Mouse (Mus musculus) brain, embryonic 14.5 days (tissue): ENCODE measurements around the gene Usf1. TPM values are rescaled to one million over a fixed set of nuclear protein-coding genes. Genes with fewer than 3 reads are reported as not detected.

Experiments used
- DNase-seq: peaks from one replicate; pipeline ENCODE4 v3.0.0-alpha.2; 2011; ENCODE audit warnings: low read depth
- CTCF ChIP-seq: fragments of 200-500 bp; IDR thresholded peaks from 2 replicates; pipeline ENCODE4 v1.5.1; 2012; ENCODE audit warnings: inconsistent platforms, mild to moderate bottlenecking, moderate library complexity, borderline replicate concordance; ENCODE audit not compliant: insufficient read depth, insufficient read length; ENCODE audit errors: extremely low read depth
- POLR2A ChIP-seq: fragments of 200-500 bp; IDR thresholded peaks from 2 replicates; pipeline ENCODE4 v1.6.1; 2012; ENCODE audit warnings: mild to moderate bottlenecking, inconsistent platforms, borderline replicate concordance; ENCODE audit not compliant: poor library complexity, insufficient read depth, insufficient read length, severe bottlenecking; ENCODE audit errors: extremely low read depth
- polyA plus RNA-seq: library from polyadenylated mRNA; depleted of rRNA; stranded (reverse); fragments of >200 nt; gene quantifications from 2 replicates; pipeline ENCODE4 v1.2.3, GENCODE M21; 2012

The Usf1 gene
- polyA plus RNA-seq, 1 experiment, result 242 TPM

GRCm38 (mm10) chr1:171387099-171387498 lies 24.0 kb upstream of the Usf1 start:
- TF ChIP-seq POLR2A (no peak), CTCF (peak; percentile 59; the same call in 1 of the 2 replicates)
- DNase-seq, result peak; percentile 49

- DNase-seq, result no peak
- no peak for TF ChIP-seq CTCF
- no peak for TF ChIP-seq POLR2A
Measured at GRCm38 (mm10) chr1:171388376-171389102, 22.6 kb upstream of the Usf1 start, which contains the start of gene Arhgap30. Gene Arhgap30 (plus strand): TSS chr1:171388954.

DNA sequence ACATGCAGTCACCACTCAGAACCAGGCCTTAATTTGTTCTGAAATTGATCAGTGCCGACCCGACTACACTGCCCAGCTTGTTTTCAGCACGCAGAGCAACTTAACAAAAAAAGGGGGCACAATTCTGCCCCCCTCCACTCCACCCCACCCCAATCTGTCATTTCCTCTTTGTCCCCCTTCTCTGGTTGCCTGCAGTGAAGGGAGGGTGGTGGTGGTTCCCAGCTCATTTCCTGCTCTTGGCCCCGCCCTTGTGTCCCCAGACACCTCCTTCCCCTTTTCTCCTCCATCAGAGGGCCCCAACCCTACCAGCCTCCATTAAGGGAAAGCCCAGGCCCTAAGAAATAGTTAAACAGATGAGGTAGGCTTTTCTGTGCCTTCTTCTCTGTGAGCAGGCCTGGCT lies 21.0 kb upstream of the Usf1 start:
- TF ChIP-seq CTCF (no peak), POLR2A (no peak)
- DNase-seq, result no peak

GRCm38 (mm10) chr1:171401821-171402220 lies 9.3 kb upstream of the Usf1 start:
- no peak for DNase-seq
- no peak for TF ChIP-seq CTCF
- no peak for TF ChIP-seq POLR2A

- TF ChIP-seq POLR2A, result no peak
- no peak for TF ChIP-seq CTCF
- no peak for DNase-seq
Measured at GRCm38 (mm10) chr1:171402991-171403390, 8.1 kb upstream of the Usf1 start.

GRCm38 (mm10) chr1:171407263-171407662 lies 3.9 kb upstream of the Usf1 start:
- DNase-seq, result no peak
- TF ChIP-seq CTCF (no peak), POLR2A (no peak)

DNA sequence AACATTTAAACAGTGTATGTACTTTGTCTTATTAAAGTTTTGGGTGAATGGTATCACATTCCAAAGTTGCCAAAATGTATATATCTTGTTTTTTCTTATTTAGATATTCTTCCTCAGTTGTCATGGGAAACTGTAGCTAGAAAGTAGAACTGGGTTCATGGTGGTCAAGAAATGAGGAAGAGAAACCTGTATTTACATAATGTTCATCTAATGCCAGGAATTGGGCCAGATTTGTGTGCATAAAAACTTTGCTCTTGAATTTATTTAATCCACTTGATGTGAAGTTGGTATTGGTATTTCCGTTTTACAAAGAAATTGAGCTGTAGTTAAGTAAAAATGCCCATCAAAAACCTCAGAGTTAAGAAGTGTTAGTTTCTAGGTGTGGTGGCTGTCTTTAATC lies 882 bp upstream of the Usf1 start:
- TF ChIP-seq POLR2A, result no peak
- TF ChIP-seq CTCF, result no peak
- no peak for DNase-seq

- TF ChIP-seq POLR2A, result no peak
- TF ChIP-seq CTCF, result no peak
- DNase-seq, result no peak
Measured at GRCm38 (mm10) chr1:171411492-171411941, 404 bp downstream of the Usf1 start.

GRCm38 (mm10) chr1:171412001-171412441 lies 908 bp downstream of the Usf1 start:
- TF ChIP-seq POLR2A (peak; percentile 33; the same call in 1 of the 2 replicates), CTCF (peak; percentile 46; the same call in 1 of the 2 replicates)
- peak; percentile 88 for DNase-seq

DNA sequence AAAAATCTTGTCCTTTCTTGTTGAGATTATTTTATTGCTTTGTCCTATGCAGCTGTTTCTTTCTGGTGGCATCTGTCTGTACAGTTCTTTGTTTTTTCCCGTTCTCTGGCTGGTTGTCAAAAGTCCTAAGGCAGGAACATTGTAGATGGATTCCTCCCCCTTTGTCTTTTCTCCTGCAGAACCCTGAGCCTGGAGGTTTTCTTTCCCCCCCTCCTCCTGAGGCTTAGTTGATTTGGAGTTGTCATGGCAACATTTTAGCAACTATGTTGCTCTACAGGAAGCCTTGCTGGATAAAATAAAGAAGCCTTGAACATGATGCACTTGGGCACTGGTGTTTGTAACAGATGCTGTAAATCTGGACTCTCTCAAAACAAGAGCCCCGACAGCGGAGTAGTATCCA lies 1.3 kb downstream of the Usf1 start:
- TF ChIP-seq POLR2A (no peak), CTCF (no peak)
- peak; percentile 91 for DNase-seq

GRCm38 (mm10) chr1:171413608-171414007 lies 2.5 kb downstream of the Usf1 start:
- no peak for DNase-seq
- TF ChIP-seq POLR2A, result no peak
- no peak for TF ChIP-seq CTCF

GRCm38 (mm10) chr1:171418660-171419059 lies 7.5 kb downstream of the Usf1 start, which contains the start of gene Tstd1:
Gene Tstd1 (plus strand): TSS chr1:171418872.
- TF ChIP-seq CTCF (no peak), POLR2A (no peak)
- no peak for DNase-seq

DNA sequence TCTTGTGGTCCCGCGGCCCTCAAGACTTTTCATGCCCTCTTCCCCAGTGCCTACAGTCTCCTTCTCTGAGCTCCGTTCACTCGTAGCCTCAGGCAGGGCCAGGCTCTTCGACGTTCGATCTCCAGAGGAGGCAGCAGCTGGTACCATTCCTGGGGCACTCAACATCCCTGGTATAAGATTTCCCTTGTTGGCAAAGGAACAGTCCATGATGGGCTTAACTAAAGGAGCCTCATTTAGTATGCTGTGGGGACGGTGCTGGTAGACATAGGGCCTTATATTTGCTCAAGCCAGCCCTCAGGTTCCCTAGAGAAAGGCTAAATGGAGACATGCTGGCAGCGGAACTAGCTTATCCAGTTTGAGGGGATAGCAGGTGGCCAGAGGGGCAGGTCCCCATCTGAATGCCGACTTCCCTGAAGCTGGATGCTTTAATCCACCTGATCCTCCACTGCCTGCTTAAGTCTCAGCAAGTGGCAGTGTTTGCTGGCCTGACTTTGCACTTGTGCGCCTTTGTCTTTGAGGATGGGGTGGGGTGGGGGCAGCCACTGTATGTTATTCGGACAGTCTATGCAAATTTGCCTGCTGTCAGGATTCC lies 8.3 kb downstream of the Usf1 start:
- TF ChIP-seq CTCF (no peak), POLR2A (no peak)
- peak; percentile 68 for DNase-seq
